Mouse (Mus musculus) gastrocnemius, adult 8-10 months (tissue): ENCODE measurements around the gene Grin3b. TPM values are rescaled to one million over a fixed set of nuclear protein-coding genes. Genes with fewer than 3 reads are reported as not detected.
A peak's percentile ranks its signal among the peaks of the same experiment; 100 is the strongest.
"Not testable (repeated sequence)": the region's sequence is repeated elsewhere in the genome, so short reads cannot be mapped to it uniquely, and the experiment has no call there.

Experiments used
- DNase-seq, 2 experiments: peaks; one replicate each; pipeline ENCODE4 v3.0.0; 2022; ENCODE audit warnings: low spot score in 2 of 2
- total RNA-seq, 4 experiments: library from RNA; stranded (reverse); gene quantifications; 2 replicates each; pipeline ENCODE4 v1.2.4; 2022

Grin3b gene
- total RNA-seq, 4 experiments from 2014 or later = 0.13 to 0.52 (median 0.36) TPM

DNA sequence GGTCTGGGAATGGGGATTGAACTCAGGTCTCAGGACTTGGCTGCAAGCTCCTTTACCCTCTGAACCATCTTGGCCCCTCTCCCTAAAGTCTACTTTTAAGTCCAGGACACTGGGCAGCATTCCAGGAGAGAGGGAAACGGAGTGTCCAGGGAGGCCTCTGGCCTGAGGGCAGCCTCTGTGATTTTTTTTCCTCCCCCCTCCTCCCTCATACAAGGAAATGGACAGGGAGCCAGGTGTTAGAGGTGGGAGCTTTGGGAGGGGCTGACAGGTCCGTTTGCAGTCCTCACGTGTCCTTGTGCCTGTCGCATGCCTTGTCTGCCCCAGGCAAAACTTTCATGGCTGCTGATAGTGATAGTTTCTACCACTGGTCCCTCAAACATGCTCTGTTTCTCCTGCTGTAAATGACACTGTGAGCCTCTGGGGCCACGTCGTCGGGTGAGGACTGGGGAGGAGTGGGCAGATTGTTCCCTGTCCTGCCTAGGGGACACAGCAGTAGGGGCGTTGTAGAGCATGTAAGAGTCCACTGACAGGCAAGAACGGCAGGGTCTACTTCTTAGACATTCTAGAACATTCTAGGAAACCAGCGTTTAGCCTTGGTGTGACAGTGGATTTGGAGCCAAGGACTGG, 34.1 kb upstream of the Grin3b start:
- DNase-seq = no peak

DNA sequence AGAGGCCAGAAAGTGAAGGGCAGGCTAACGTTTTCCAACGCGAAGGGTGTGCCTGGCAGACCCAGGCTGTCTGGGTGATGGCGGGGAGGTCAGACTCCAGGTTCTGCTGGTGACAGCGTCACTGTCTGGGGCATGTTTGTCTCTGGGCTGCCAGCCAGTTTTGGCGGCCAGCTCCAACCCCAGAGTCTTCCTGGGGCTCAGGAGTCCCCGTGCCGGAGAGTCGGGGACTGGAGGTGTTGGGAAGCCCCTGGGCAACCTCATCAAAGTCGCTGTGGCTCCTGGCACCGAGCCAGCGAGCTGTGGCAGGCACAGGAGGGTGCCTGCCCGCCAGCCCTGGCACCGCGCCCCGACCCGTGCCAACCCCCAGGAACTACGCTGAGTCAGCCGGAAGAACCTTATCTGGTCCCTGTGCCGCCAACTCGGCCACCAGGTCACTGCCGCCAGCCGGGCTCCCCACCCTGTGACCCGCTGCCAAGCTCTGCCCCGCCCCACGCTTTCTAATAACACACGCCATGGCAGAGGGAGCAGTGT, 33.5 kb upstream of the Grin3b start:
- DNase-seq = peak; percentile 62 to 67

GRCm38 (mm10) chr10:79937775-79938526, 32.6 kb upstream of the Grin3b start:
- no peak for DNase-seq

DNA sequence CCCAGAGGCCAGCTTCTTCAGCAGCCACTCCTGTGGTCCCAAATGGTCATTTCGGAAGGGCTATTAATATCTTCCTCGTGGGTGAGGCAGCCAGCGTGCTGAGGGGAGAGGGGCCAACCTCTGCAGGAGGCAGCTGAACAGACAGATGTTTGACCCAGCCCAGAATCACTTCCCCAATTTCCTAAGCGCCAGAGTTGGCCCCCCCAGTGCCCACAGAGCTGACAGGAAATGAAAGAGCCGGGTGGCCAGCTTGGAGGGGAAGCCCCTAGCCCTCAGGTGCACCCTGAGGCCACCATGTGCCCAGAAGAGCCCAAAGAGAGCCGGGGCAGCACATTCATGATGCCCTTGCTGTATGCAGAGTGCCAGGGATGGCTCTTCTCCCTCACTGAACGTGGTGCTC, 29.8 kb upstream of the Grin3b start:
- DNase-seq = no peak

- no peak for DNase-seq
Measured at GRCm38 (mm10) chr10:79942988-79943387, 27.5 kb upstream of the Grin3b start.

- DNase-seq = no peak
Measured at GRCm38 (mm10) chr10:79943471-79943901, 27.0 kb upstream of the Grin3b start.

- no peak for DNase-seq
Measured at GRCm38 (mm10) chr10:79945507-79946234, 24.8 kb upstream of the Grin3b start.

DNA sequence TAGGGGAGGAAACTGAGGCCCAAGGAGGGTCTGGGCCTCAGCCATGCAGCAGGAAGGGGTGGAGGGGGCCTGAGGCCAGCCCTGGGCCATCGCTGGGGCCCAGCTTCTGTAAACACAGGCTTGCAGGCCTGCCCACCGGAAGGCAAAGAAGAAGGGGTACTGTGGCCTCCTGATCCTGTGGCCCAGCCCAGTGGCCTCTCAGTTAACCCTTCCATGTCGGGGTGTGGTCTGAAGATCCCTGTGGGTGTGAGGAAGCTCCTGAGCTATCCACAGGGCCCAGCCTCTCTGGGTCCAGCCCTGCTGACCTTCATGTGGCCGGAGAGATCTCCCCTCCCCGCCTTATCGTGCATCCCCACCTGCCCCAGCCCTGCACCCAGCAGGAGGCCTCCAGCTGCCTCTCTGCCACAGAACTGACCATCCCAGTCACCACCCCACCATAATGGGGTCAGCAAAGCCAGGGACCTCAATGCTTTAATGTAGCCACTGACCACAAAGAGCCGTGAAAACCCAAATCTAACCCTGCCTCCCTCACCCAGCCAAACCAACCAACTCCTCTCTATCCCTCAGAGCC, 23.7 kb upstream of the Grin3b start:
- no peak for DNase-seq

DNA sequence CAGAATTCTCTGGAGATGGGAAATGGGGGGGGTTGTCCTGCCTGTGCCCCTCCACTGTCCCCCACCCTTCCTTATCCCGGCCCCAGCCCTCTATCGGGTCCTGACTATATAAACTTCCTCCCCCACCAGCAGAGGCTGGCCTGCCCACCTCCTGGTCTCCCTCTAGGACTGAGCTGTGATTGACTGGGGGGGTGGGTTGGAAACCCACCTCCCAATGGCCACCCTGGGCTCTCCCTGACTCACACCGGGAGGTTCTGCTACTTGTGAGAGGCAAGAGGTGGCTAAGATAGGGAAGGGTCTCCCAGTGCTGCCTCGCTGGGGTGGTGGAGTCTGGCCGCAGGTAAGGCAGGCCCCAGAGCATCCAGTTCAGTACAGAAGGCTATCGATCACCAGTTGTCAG, 23.0 kb upstream of the Grin3b start:
- DNase-seq = no peak

GRCm38 (mm10) chr10:79949873-79950272, 20.6 kb upstream of the Grin3b start:
- no peak for DNase-seq

DNA sequence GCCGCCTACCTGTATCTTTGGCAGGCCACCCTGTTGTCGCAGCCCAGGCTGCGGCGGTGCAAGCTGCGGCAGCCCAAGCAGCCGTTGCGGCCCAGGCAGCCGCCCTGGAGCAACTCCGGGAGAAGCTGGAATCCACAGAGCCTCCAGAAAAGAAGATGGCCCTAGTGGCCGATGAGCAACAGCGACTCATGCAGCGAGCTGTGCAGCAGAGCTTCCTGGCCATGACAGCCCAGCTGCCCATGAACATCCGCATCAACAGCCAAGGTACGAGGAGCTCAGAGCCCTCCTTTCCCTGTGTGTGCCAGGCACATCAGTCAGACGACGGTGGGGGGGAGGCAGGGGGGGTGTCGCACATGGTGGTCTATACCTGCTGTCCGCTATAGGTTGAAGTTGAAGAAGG, 19.9 kb upstream of the Grin3b start:
- DNase-seq = no peak

GRCm38 (mm10) chr10:79953946-79954345, 16.6 kb upstream of the Grin3b start:
- no peak for DNase-seq

- no peak for DNase-seq
Measured at GRCm38 (mm10) chr10:79955691-79956090, 14.8 kb upstream of the Grin3b start.

GRCm38 (mm10) chr10:79956643-79957154, 13.8 kb upstream of the Grin3b start:
- no peak for DNase-seq

DNA sequence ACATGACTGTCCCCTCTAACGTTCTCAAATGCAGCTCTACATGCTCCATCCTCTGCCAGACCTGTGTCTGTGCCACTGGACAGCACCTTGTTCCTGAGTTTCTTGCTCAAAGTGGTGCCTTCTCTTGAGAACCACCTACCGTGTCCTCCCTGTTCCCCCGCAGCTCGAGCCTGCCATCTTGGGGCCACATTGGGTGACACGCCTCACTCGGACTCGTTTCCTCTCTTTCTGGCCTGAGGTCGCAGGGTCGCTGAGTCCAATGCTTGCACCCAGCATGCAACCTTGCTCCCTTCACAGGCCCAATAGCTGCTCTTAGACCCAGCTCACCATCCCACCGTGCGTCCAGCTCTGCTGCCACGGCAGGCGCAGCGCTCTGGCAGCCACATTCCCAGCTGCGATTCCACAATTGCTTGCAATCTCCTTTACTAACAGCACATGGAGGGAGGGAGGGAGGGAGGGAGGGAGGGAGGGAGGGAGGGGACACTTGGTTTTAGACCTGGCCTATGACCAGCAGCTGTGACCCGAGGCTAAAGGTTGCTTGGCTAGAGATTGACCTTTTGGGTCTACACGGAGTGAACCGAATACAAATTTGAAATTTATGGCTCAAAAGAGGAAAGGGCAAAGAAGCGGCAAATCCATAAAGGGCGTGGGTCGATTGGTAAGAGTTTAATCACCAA, 12.2 kb upstream of the Grin3b start:
- peak; percentile 63 to 67 for DNase-seq

GRCm38 (mm10) chr10:79959412-79959811, 11.1 kb upstream of the Grin3b start:
- not testable (repeated sequence) for DNase-seq

DNA sequence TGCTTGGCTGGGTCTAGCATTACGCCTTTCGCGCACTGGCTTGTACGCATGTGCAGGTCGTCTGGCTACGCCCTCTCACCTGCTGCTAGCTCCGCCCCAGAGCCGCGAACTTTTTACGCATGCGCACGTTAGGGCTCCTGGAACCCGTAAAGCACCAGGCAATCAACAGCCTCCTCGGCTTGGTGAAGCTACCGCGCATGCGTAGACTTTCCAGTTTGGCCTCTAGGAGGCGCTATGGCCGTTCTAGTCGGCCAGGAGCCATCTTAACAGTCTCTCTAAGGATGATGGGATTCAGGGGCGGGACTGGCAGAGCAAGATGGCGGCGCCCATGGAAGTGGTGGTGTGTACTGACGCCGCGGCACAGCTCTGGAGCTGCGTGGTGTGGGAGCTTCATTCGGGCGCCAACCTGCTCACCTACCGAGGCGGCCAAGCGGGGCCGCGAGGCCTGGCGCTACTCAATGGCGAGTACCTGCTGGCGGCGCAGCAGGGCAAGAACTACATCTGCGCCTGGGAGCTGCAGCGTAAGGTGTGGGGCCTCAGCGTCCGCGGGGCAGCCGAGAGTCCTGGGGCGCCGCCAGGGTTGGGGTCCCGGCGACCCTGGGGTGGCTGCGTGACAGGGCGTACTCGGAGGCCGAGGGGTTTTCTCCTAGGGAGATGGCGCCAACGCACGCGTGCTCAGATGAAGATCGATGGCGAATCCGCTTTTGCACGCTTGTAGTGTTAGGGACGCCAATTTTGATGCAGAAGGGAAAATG, 10.5 kb upstream of the Grin3b start, which contains the start of gene Wdr18:
Wdr18 (plus strand) TSS at position 306 of the 755 bp plus-strand sequence.
- DNase-seq = peak; percentile 98 to 99

GRCm38 (mm10) chr10:79960671-79961294, 9.7 kb upstream of the Grin3b start:
- no peak for DNase-seq

DNA sequence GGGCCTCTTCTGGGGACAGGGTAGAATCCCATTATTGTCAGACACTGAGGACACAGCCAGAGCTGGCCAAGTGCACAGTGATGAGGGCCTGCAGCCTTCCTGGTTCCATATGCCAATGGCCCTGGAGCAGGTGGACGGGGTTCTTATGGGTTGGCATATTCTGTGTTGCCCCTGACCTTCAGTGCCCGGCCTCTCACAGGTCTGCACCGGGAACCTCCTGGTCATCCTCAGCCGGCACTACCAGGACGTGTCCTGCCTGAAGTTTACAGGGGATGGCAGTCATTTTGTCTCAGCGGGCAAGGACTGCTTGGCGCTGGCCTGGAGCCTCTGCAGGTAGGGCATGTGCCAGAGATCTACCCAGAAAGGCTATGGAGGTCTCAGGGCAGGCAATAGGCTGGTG, 5.8 kb upstream of the Grin3b start:
- no peak for DNase-seq

GRCm38 (mm10) chr10:79965325-79965724, 5.2 kb upstream of the Grin3b start:
- no peak for DNase-seq
